Mouse (Mus musculus): ENCODE results near the gene Prkaa2. TPM values are rescaled to one million over a fixed set of nuclear protein-coding genes. Genes with fewer than 3 reads are reported as not detected.

The Prkaa2 gene
- polyA plus RNA-seq, 1 experiment from 2014 or later = 63.0 TPM

GRCm38 (mm10) chr4:105095316-105095715 lies 14.4 kb downstream of the Prkaa2 start:
- ATAC-seq (ENCODE audit: insufficient number of reproducible peaks, insufficient read depth, low FRiP score, low read depth) = peak; percentile 75
- peaks cover 22 to 69% of the 10 kb centered on the region in 2 experiments for H3K4me1 ChIP-seq (ENCODE audit: control insufficient read depth in 2 of 2, insufficient read depth in 2 of 2, low read length in 2 of 2)
- peak overlapping the region; percentile 53 for H3K9ac ChIP-seq (ENCODE audit: low read length)
- no peaks in the 10 kb centered on the region for H3K9me3 ChIP-seq (ENCODE audit: control insufficient read depth, low read length)
- H3K27ac ChIP-seq (replicated peaks in 1 of 2; ENCODE audit: control insufficient read depth in 1 of 2, insufficient read depth in 1 of 2, low read depth in 2 of 2, low read length in 2 of 2) = peak overlapping the region; percentile 90 to 95
- H3K36me3 ChIP-seq (ENCODE audit: control insufficient read depth, insufficient read depth, low read length) = no peaks in the 10 kb centered on the region
- peak overlapping the region; percentile 49 for H3K4me2 ChIP-seq (ENCODE audit: low read length)
- 23% methylated on average over 5 of the region's 5 CpGs for WGBS
- H3K4me3 ChIP-seq (ENCODE audit: control insufficient read depth in 1 of 2, insufficient read depth in 1 of 2, low read depth in 1 of 2, low read length in 2 of 2) = no peak overlapping the region
- H3K27me3 ChIP-seq (ENCODE audit: control insufficient read depth, insufficient read depth, low read length) = no peaks in the 10 kb centered on the region

GRCm38 (mm10) chr4:105093951-105094350 lies 15.7 kb downstream of the Prkaa2 start:
- Histone ChIP-seq H3K4me1 (ENCODE audit: control insufficient read depth in 2 of 2, insufficient read depth in 2 of 2, low read length in 2 of 2) (peaks cover 26 to 59% of the 10 kb centered on the region in 2 experiments), H3K27me3 (ENCODE audit: control insufficient read depth, insufficient read depth, low read length) (no peaks in the 10 kb centered on the region), H3K4me2 (ENCODE audit: low read length) (no peak overlapping the region), H3K36me3 (ENCODE audit: control insufficient read depth, insufficient read depth, low read length) (no peaks in the 10 kb centered on the region), H3K27ac (replicated peaks in 1 of 2; ENCODE audit: control insufficient read depth in 1 of 2, insufficient read depth in 1 of 2, low read depth in 2 of 2, low read length in 2 of 2) (peak overlapping the region; percentile 51 to 95; a peak in 3 of 4 replicates), H3K9me3 (ENCODE audit: control insufficient read depth, low read length) (no peaks in the 10 kb centered on the region), H3K4me3 (ENCODE audit: control insufficient read depth in 1 of 2, insufficient read depth in 1 of 2, low read depth in 1 of 2, low read length in 2 of 2) (no peak overlapping the region), H3K9ac (ENCODE audit: low read length) (no peak overlapping the region)
- ATAC-seq (ENCODE audit: insufficient number of reproducible peaks, insufficient read depth, low FRiP score, low read depth) = no peak
- WGBS = 60% methylated on average over 1 of the region's 1 CpGs

- ATAC-seq (ENCODE audit: insufficient number of reproducible peaks, insufficient read depth, low FRiP score, low read depth) = no peak
- peaks cover 21 to 37% of the 10 kb centered on the region in 2 experiments for H3K4me1 ChIP-seq (ENCODE audit: control insufficient read depth in 2 of 2, insufficient read depth in 2 of 2, low read length in 2 of 2)
- H3K9me3 ChIP-seq (ENCODE audit: control insufficient read depth, low read length) = no peaks in the 10 kb centered on the region
- no peak overlapping the region for H3K4me3 ChIP-seq (ENCODE audit: control insufficient read depth in 1 of 2, insufficient read depth in 1 of 2, low read depth in 1 of 2, low read length in 2 of 2)
- H3K27me3 ChIP-seq (ENCODE audit: control insufficient read depth, insufficient read depth, low read length) = no peaks in the 10 kb centered on the region
- H3K36me3 ChIP-seq (ENCODE audit: control insufficient read depth, insufficient read depth, low read length) = no peaks in the 10 kb centered on the region
- H3K27ac ChIP-seq (replicated peaks in 1 of 2; ENCODE audit: control insufficient read depth in 1 of 2, insufficient read depth in 1 of 2, low read depth in 2 of 2, low read length in 2 of 2) = peak overlapping the region; percentile 45 to 61
- WGBS = 50% methylated on average over 5 of the region's 5 CpGs
- 0 out of 2 replicates have a peak overlapping the region, but pooled peaks have one; percentile 31 for H3K9ac ChIP-seq (ENCODE audit: low read length)
- no peak overlapping the region for H3K4me2 ChIP-seq (ENCODE audit: low read length)
These were observed 19.3 kb downstream of the Prkaa2 start for GRCm38 (mm10) chr4:105090417-105090816.

GRCm38 (mm10) chr4:105089386-105089785 lies 20.3 kb downstream of the Prkaa2 start:
- H3K36me3 ChIP-seq (ENCODE audit: control insufficient read depth, insufficient read depth, low read length) = no peaks in the 10 kb centered on the region
- no peak overlapping the region for H3K9ac ChIP-seq (ENCODE audit: low read length)
- no peak for ATAC-seq (ENCODE audit: insufficient number of reproducible peaks, insufficient read depth, low FRiP score, low read depth)
- no peaks in the 10 kb centered on the region for H3K27me3 ChIP-seq (ENCODE audit: control insufficient read depth, insufficient read depth, low read length)
- no peak overlapping the region for H3K4me2 ChIP-seq (ENCODE audit: low read length)
- WGBS = 63% methylated on average over 7 of the region's 7 CpGs
- no peaks in the 10 kb centered on the region for H3K9me3 ChIP-seq (ENCODE audit: control insufficient read depth, low read length)
- H3K4me3 ChIP-seq (ENCODE audit: control insufficient read depth in 1 of 2, insufficient read depth in 1 of 2, low read depth in 1 of 2, low read length in 2 of 2) = no peak overlapping the region
- peak overlapping the region; percentile 27 to 53; a peak in 3 of 4 replicates for H3K27ac ChIP-seq (replicated peaks in 1 of 2; ENCODE audit: control insufficient read depth in 1 of 2, insufficient read depth in 1 of 2, low read depth in 2 of 2, low read length in 2 of 2)
- H3K4me1 ChIP-seq (ENCODE audit: control insufficient read depth in 2 of 2, insufficient read depth in 2 of 2, low read length in 2 of 2) = peaks cover 15 to 31% of the 10 kb centered on the region in 2 experiments

- no peaks in the 10 kb centered on the region for H3K36me3 ChIP-seq (ENCODE audit: control insufficient read depth, insufficient read depth, low read length)
- no peaks in the 10 kb centered on the region for H3K27me3 ChIP-seq (ENCODE audit: control insufficient read depth, insufficient read depth, low read length)
- 86% methylated on average over 2 of the region's 2 CpGs for WGBS
- H3K4me1 ChIP-seq (ENCODE audit: control insufficient read depth in 2 of 2, insufficient read depth in 2 of 2, low read length in 2 of 2) = peaks cover 11 to 28% of the 10 kb centered on the region in 2 experiments
- 0 out of 4 replicates have a peak overlapping the region, but pooled peaks of 1 of the 2 experiments have one; percentile 9 for H3K27ac ChIP-seq (replicated peaks in 1 of 2; ENCODE audit: control insufficient read depth in 1 of 2, insufficient read depth in 1 of 2, low read depth in 2 of 2, low read length in 2 of 2)
- H3K4me2 ChIP-seq (ENCODE audit: low read length) = no peak overlapping the region
- no peak overlapping the region for H3K4me3 ChIP-seq (ENCODE audit: control insufficient read depth in 1 of 2, insufficient read depth in 1 of 2, low read depth in 1 of 2, low read length in 2 of 2)
- no peak overlapping the region for H3K9ac ChIP-seq (ENCODE audit: low read length)
- no peak for ATAC-seq (ENCODE audit: insufficient number of reproducible peaks, insufficient read depth, low FRiP score, low read depth)
- no peaks in the 10 kb centered on the region for H3K9me3 ChIP-seq (ENCODE audit: control insufficient read depth, low read length)
These were observed 21.0 kb downstream of the Prkaa2 start for GRCm38 (mm10) chr4:105088671-105089070.

- no peaks in the 10 kb centered on the region for H3K36me3 ChIP-seq (ENCODE audit: control insufficient read depth, insufficient read depth, low read length)
- no peaks in the 10 kb centered on the region for H3K9me3 ChIP-seq (ENCODE audit: control insufficient read depth, low read length)
- no peaks in the 10 kb centered on the region for H3K27me3 ChIP-seq (ENCODE audit: control insufficient read depth, insufficient read depth, low read length)
- no peak overlapping the region for H3K27ac ChIP-seq (replicated peaks in 1 of 2; ENCODE audit: control insufficient read depth in 1 of 2, insufficient read depth in 1 of 2, low read depth in 2 of 2, low read length in 2 of 2)
- H3K4me1 ChIP-seq (ENCODE audit: control insufficient read depth in 2 of 2, insufficient read depth in 2 of 2, low read length in 2 of 2) = peaks cover 2 to 25% of the 10 kb centered on the region in 2 experiments; a peak in 3 of 4 replicates
- ATAC-seq (ENCODE audit: insufficient number of reproducible peaks, insufficient read depth, low FRiP score, low read depth) = no peak
- no peak overlapping the region for H3K9ac ChIP-seq (ENCODE audit: low read length)
- no peak overlapping the region for H3K4me3 ChIP-seq (ENCODE audit: control insufficient read depth in 1 of 2, insufficient read depth in 1 of 2, low read depth in 1 of 2, low read length in 2 of 2)
- H3K4me2 ChIP-seq (ENCODE audit: low read length) = no peak overlapping the region
- WGBS = 72% methylated on average over 6 of the region's 6 CpGs
These were observed 33.5 kb downstream of the Prkaa2 start for GRCm38 (mm10) chr4:105076152-105076551.

GRCm38 (mm10) chr4:105071761-105072427 lies 37.8 kb downstream of the Prkaa2 start:
- no peaks in the 10 kb centered on the region for H3K27me3 ChIP-seq (ENCODE audit: control insufficient read depth, insufficient read depth, low read length)

More at GRCm38 (mm10) chr4:105071761-105072427, 37.8 kb downstream of the Prkaa2 start:
- no peak overlapping the region for H3K4me3 ChIP-seq (ENCODE audit: control insufficient read depth in 1 of 2, insufficient read depth in 1 of 2, low read depth in 1 of 2, low read length in 2 of 2)
- peak overlapping the region in 1 of 2 experiments; percentile 24; a peak in 1 of 4 replicates for H3K27ac ChIP-seq (replicated peaks in 1 of 2; ENCODE audit: control insufficient read depth in 1 of 2, insufficient read depth in 1 of 2, low read depth in 2 of 2, low read length in 2 of 2)
- no peaks in the 10 kb centered on the region for H3K36me3 ChIP-seq (ENCODE audit: control insufficient read depth, insufficient read depth, low read length)
- H3K9ac ChIP-seq (ENCODE audit: low read length) = no peak overlapping the region
- H3K4me2 ChIP-seq (ENCODE audit: low read length) = no peak overlapping the region
- ATAC-seq (ENCODE audit: insufficient number of reproducible peaks, insufficient read depth, low FRiP score, low read depth) = no peak
- peaks cover 0 to 5% of the 10 kb centered on the region in 2 experiments; a peak in 2 of 4 replicates for H3K4me1 ChIP-seq (ENCODE audit: control insufficient read depth in 2 of 2, insufficient read depth in 2 of 2, low read length in 2 of 2)
- WGBS = 89% methylated on average over 3 of the region's 3 CpGs
- H3K9me3 ChIP-seq (ENCODE audit: control insufficient read depth, low read length) = no peaks in the 10 kb centered on the region

Measured in heart, embryonic 14.5 days (tissue).